Mouse (Mus musculus) MEL-GATA-1-ER (cell line): ENCODE measurements around the gene Ptprd.
"Not testable (repeated sequence)": the region's sequence is repeated elsewhere in the genome, so short reads cannot be mapped to it uniquely, and the experiment has no call there.

ENCODE experiments used
- DNase-seq: peaks from one replicate; pipeline ENCODE4 v3.0.0-alpha.2; 2012; ENCODE audit warnings: low read depth; ENCODE audit errors: extremely low read depth

Ptprd gene

GRCm38 (mm10) chr4:76450351-76451018 lies 1761.3 kb downstream of the Ptprd start:
- DNase-seq: no peak

DNA sequence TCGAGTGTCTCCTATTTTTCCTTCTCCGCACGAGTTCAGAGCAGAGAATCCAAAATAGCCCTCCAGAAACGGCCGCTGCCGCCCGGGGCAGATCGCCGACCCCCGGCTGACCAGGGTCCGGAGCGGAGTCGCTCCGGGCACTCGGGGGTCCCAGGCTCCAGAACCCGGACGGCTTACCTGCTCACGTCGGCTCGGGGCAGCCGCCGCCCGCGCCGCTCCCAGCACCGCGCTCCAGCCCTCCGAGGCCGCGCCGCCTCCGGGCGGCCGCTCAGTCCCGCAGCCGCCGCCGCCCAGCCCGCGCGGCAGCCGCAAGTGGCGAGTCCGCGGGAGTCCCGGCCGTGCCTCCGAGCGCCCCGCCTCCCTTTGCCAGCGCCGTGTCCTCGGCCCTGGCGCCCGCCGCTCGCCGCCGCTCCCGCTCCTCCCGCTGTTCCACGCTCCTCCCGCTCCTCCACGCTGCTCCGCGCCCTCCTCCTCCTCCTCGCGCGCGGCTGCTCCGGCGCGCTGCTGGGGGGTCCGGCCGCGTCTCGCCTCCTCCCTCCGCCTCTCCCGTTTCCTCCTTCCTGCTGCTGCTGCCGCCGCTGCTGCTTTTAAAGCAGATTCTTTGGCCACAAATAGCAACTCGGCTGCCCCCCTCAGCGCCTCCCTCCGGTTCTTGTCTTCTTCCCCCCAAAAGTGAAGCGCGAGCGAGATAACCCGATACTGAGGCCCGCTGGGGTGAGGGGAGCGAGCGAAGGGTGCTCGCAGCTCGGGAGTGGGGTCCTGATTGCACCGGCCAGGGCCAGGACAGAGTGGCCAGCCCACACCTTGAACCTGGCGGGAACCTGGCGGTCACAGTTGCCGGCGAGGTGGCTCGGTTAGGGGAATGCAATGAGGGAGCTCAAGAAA lies 1762.1 kb downstream of the Ptprd start:
- no peak for DNase-seq

DNA sequence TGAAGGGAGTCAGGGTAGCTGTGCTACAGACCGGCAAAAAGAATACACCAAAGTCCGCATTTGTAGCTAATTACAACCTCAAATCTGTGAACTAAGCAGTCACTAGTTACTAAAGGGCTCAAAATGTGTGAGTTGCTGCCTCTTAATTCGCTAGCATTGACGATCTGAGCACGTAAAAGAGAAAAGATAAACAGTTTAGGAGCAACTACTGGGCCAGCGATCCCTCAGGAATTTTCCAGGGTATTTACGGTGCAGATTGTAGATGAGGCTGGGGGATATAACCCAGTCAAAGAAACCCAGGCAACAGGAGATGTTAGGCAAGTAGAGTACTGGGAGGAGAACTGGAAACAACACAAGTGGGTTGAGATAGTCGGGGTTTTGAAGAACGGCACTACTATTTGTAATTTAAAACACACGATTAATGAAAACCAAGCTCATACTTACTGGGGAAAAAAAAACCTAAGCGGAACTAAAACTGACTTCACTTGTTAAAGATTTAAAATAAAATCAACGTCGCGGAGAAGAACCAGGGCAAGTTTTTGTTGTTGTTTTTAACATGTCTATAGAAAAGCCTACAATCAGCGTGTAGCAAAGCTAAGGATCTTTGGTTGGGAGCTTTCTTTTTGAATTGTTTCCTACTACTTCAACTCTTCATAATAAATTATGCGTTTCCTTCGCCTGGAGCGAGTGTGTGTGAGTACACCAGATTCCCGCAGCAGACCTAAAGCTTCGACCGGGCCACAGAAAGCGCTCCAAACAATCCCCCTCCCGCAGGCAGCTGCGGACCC lies 1762.9 kb downstream of the Ptprd start:
- no peak for DNase-seq

- no peak for DNase-seq
Measured at GRCm38 (mm10) chr4:76447396-76447795, 1764.4 kb downstream of the Ptprd start.

- DNase-seq: no peak
Measured at GRCm38 (mm10) chr4:76444778-76445177, 1767.0 kb downstream of the Ptprd start.

DNA sequence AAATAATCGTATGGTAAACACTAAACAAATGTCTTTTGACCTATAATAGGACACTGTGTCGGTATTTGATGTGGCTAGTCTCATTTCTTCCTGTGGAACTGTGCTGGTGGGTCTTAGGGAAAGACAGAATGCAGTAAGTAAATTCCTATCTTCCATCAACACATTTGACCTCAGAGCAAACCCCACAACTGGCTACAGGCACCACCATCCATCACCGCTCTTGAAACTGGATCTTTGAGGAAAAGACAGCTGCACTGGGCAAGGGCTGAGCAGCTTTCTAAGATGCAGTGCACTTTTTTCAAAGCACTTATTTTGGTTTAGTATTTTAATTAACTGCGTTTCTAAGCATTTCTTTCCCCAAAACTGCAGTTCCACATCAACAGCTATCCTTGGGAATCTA lies 1768.2 kb downstream of the Ptprd start:
- DNase-seq: no peak

GRCm38 (mm10) chr4:76440791-76441364 lies 1770.9 kb downstream of the Ptprd start:
- no peak for DNase-seq

DNA sequence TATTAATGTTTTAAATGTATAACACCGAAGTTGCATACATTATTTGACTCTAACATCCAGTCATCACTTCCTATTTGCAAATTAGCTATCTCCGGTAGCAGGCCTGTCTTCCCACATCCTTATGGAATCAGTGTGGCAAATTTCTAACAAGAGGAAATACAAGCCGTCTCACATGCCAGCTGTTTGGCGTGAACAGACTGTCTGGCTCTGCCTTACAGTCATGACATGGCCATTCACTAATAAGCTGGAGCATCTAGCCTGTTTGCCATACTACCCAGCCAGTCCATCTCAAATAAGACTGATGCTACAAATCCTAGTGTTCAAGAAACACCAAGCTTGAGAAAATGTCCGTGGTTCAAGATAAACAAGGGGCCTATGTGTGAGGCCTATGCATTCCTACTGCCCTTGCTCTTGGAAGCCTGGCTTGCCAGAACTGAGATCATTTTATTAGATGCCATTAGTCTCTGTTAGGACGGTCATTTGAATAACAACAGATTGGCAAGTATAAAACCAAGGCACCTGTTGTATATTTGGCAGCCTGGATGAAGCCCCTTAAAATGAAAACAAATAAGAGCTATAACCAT lies 1773.2 kb downstream of the Ptprd start:
- DNase-seq: no peak

- DNase-seq: no peak
Measured at GRCm38 (mm10) chr4:76438068-76438467, 1773.7 kb downstream of the Ptprd start.

- DNase-seq: no peak
Measured at GRCm38 (mm10) chr4:76435920-76436319, 1775.8 kb downstream of the Ptprd start.

- no peak for DNase-seq
Measured at GRCm38 (mm10) chr4:76429769-76430168, 1782.0 kb downstream of the Ptprd start.

- DNase-seq: not testable (repeated sequence)
Measured at GRCm38 (mm10) chr4:76427036-76427435, 1784.7 kb downstream of the Ptprd start.

DNA sequence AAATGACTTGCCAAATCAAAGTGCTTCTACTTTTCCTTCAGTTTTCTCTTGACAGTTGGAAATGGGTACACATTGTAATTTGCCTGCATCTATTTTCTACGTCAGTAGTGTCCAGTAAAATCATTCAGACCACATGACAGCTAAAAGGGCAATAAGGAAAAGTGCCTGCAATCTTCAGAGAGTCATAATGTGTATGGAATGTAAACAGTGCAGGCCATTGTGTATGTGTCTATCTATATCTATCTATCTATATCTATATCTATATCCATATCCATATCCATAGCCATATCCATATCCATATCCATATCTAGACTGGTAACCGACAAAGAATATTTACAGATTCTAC lies 1786.6 kb downstream of the Ptprd start:
- DNase-seq: no peak

DNA sequence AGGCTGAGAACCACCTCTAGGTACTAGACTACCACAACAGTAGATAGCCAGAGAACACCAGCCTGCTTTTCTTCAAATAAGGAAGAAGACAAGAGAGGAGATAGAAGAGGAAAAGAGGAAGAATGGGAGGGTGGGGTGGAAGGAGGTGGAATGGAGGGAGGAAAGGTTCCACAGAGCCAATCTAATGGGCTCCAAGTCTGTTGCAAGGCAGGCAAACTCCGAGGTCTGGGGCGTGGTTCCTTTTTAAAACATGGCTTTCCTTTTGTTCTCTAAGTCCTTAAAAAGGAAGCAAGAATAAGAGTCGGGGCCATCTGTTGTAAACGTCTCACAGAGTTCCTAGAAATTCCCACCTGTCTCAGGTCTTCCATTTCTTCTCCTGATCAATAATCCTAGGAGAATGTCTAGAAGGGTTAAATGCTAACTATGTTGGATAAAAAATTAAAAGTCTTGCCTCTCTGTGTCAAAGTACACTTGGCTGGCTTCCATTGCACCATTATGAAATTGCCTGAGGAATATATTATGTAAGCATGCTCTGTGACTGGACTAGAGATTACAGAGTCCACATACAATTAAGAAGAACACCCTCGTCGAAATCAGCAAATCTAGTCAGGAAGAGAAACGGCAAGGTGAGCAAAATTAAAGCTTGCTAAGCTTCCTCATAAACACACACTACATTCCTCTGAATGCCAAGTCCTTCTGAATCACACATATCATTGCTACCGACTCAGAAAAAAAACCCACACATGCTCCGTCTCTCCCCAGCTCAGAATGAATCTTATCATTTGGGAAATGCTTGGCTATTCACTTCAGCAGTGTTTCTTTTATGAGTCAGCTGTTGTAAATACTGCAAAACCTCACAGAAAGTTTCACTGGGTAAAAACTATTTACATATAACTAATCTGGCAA lies 1787.2 kb downstream of the Ptprd start:
- DNase-seq: no peak

- no peak for DNase-seq
Measured at GRCm38 (mm10) chr4:76422113-76422512, 1789.6 kb downstream of the Ptprd start.

DNA sequence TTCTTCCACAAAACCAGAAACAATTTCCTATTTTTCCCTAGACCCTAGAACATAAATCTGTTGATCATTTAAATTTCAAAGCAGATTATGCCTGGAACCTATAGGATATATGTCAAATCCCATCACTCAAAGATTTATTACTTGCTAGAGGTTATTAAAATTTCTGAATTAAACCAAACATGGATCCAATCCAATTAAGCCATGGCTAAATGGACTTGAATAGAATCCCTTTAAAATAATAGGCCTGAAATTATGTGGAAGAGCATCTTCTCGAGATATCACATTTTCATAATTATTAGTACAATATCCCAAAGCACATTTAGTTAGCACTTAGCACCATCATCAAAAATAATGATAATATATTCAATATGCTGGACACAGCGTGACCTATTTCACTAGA lies 1792.1 kb downstream of the Ptprd start:
- DNase-seq: no peak

- DNase-seq: no peak
Measured at GRCm38 (mm10) chr4:76417676-76418075, 1794.1 kb downstream of the Ptprd start.

GRCm38 (mm10) chr4:76415624-76416023 lies 1796.1 kb downstream of the Ptprd start:
- no peak for DNase-seq

DNA sequence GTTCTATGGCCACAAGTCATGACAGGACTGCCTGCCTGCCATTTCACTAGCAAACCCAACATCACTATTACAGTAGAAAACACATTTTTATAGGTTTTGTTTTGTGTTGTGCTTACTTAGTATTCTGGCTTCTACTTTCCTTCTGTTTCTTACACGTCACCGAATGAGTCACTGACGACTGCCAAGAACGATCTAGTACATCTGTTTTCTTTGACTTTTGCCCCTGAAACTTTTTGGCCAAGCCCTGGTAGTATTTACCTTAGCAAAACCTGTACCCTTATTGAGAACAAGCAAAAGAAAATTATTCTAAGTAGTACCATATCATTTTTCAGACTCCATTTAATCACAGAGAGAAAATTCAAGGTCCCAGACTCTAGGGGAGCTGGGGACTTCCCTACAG lies 1797.2 kb downstream of the Ptprd start:
- no peak for DNase-seq

GRCm38 (mm10) chr4:76410053-76410452 lies 1801.7 kb downstream of the Ptprd start:
- no peak for DNase-seq
